Mouse (Mus musculus): Measurements from ENCODE around the gene Runx2.

Runx2 gene

DNA sequence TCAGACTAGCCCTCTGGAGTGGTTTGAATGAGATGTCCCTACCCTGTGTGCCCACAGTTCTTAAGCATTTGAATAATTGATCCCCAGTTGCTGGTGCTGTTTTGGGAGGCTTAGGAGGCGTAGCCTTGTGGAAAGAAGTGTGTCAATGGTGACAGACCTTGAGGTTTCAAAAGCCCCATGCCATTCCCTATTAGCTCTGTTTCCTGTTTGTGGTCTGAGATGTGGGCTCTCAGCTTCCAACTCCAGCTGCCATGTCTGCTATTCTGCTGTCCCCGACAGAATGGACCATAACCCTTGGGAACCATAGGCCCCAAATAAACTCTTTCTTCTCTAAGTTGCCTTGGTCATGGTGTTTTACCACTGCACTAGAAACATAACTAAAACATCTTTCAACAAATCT is 194.1 kb downstream of the Runx2 start:
- no peak for DNase-seq (ENCODE audit: low spot score)

DNA sequence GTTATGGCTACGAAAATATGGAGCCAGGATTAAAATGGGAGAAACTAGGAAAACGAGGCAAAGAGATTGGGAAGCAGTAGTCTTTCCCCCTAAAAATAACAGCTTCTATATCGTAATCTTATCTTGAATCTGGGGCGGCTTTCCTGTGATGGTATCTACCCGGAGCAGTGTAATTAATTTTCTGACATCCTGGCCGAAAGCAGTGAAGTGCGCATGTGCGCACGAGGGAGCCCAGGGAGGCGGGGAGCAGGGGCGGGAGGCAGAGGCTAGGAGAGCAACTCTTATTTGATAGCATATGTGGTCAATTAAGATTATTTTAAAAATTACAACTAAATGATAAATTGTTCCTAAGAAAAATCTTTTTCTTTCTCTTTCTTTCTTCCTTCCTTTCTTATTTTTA is 195.9 kb downstream of the Runx2 start:
- peak; percentile 45 for DNase-seq (ENCODE audit: low spot score)

DNA sequence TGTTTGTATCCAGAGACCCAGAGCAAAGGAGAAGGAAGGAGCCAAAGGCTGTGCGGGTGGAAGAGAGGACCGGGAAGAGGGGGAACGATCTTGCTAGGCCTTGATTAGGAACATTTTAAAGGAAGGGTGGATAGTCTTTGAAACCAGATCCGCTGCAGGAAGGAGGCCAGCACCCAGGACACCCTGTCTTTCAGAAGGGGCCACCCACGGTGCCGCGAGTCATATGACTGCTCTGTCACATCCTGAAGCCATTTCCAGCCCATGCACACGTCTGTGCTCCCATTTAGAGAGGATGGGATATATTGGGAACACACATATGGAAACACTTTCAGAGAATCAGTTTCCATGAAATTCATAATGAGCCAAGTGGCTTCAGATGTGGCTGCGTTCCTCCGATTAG is 196.4 kb downstream of the Runx2 start:
- DNase-seq (ENCODE audit: low spot score) = peak; percentile 83

DNA sequence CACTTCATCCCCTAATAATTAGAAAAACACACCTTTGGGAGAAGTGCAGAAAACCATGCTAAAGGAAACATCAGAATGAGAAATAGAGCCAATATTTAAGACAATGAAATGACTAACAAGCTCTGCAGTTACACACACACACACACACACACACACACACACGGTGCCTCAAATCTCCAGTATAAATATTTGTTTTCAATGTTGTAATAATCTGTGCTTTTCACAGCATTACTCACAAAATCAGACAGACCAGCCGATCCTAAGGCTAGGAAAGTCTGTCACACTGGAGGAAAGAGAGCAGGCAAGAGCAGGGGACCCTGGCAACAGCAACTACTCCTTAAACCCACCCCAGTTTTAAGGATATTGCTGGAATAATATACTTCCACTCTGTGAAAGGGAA is 196.9 kb downstream of the Runx2 start:
- no peak for DNase-seq (ENCODE audit: low spot score)

DNA sequence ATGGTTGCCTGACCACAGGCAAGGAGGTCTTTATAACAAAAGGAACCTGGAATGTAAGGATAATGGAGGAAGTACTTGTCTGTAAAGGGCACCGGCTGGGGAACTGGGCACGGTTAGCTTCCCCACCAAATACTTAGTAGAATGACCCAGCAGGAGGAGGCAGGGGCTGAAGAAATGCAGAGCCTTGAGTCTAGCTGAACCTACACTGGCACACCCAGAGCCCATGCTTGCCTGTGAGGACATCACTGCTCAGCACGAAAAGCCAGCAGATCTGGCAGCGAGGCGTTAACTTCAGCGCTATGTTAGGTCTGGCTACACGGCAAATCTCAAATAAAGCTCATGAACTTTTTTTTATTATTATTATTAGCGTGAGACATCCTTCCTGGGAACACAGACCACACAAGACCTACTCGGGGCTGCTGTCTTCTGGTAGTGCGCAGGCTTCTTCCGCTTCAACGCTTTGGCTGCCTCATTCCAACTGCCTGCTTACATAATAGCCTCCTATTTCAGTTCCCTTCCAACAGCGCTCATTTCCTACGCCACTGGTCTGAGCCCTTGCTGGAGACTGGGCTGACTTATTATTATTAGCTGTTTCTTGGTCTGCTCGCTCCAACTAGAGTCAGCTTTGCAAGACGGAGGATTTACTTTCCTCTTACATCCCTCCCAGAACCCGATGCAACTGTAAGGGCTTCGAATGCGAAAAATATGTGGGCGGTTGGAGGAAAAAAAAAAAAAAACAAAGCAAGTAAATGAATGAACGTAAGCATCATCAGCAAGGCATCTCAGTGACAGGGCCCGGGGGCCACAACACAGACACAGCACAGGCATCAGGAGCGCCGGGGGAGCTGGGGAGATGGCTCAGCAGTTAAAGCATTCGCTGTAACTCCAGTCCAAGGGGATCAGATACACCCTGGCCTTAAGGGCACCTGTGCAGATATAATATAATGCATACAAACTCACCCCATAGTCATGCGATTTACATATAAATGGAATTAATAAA is 200.6 kb downstream of the Runx2 start:
- DNase-seq (ENCODE audit: low spot score) = peak; percentile 77

DNA sequence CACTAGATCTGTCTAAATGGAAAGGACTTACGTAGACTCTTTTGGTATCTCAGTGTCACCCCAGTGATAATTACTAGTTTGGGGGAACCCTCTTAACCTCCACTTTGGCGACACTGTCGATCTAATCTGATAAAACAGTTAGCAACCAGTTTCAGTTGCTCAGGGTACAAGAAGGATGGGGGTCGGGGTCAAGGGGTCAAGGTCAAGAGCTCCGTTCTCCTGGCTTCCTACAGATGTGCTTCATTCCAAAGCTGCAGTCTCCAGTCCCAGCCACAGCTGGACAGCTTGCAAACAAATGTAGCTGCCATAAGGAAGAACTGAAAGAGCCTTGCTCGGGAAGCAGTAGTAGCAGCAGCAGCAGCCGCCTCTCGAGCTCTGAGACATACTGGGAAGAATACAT is 202.0 kb downstream of the Runx2 start:
- DNase-seq (ENCODE audit: low spot score) = no peak

DNA sequence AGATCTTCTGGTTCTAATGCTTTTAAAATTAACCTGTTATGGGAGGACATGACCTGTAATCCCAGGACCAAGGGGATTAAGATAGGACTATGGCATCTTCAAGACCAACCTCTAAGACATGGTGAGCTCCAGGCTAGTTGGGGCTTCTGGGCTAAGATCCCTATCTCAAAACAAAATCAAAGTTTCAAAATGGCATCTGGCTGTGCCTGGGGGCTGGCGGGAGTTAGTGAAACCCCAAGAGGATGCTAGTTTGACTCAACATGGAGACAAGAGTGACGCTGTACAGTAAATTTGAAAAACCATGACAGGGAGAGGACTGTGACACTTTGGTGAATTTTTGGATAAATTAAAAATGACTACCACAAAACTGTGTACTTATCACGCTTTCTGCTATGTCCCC is 202.6 kb downstream of the Runx2 start:
- DNase-seq (ENCODE audit: low spot score) = no peak

DNA sequence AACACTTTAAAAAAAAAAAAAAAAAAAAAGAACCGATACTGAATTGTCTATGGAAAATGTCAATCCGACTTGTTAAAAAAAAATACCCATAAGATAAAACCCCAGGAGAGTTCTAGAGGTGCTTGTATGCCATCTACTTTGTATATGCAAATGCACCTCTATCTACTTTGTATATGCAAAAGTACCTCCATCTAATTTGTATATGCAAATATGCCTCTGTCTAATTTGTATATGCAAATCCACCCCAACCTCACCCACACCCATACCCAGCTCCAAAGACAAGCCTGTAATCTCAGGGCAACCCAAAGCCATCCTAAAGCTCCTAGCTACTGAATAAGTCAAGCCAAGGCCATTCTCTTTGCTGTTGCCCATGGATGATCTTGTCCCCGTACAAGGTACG is 203.1 kb downstream of the Runx2 start:
- no peak for DNase-seq (ENCODE audit: low spot score)

DNA sequence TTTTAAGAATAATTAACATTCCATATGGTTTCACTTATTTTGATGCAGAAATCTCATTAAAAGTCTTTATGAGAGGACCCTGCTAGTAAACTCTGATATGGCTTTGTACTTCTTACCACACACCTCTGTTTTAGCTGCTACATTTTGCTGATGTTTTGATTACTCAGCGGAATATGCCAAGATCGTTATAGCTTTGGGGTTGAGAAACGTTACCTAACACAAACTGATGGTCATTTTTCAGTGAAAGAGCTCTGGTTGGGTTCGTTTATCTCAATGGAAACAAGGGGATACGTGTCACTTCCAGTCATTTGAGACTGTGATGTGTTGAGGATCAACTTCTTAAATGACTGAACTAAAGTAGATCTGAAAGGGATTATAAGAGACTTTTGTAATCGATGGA is 203.8 kb downstream of the Runx2 start:
- no peak for DNase-seq (ENCODE audit: low spot score)

DNA sequence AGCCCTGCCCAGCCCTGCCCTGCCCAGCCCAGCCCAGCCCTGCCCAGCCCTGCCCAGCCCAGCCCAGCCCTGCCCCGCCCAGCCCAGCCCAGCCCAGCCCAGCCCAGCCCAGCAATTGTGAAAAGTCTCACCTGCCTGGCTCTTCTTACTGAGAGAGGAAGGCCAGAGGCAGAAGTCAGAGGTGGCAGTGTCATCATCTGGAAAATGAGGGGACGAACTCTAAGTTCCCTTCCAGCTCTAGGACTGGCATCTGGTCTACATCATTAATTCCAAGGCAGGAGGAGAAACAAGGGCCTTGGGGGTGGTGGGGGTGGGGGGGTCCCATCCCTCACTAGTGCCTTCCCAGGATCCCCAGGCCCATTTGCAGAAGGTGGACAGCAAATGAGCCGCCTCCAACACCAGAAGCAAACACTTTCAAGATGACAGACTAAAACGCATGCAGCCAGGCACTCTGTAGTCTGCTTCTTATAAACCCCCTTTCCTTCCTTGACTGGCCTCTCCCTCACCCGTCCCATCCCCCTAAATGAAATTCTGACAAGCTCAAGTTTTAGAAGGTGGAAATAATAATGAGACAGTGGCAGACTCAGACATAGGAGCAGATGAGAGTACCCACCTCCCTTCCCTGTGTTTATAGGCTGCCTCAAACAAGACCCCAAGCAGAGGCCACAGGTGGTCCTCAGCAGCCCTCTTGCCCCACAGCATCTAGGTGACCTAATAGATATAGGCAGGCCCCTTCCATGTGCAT is 204.5 kb downstream of the Runx2 start:
- DNase-seq (ENCODE audit: low spot score) = no peak

DNA sequence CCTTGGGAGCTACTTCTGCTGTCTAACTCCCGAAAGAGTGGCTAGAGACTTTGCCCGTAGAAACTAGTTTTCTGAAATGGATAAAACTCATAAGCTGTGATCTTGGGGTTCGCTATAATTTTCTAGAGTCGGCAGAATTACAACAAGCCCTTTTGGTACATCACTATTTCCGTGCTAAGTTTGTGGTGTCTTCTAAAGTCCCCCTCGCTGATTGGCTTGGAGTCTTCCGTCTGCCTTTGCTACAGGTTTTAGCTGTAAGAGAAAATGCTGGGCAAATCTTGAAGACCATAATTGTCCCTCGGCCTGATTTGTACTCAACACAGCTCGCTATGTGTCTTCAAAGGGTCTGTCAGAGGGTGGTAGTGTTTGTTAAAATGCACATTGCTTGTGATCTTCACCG is 205.2 kb downstream of the Runx2 start:
- DNase-seq (ENCODE audit: low spot score) = no peak

DNA sequence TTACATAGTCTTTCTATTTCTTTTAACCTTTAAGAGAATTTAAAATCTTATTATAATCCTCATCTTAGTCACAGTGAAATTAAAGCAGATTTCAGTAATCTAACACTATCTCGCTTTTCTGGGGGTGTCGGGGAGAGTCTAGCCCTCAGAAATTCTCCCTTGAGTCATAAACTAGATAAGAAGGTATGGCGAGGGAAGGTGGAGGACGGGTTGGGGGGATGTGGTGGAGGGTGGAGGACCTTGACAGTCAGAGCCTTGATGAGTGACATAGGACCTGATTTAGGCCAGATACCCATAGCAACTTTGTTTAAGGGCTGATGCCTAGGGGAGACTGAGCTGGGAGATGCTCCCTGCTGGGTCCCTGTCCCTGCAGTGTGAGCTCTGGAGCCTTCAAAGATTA is 205.7 kb downstream of the Runx2 start:
- no peak for DNase-seq (ENCODE audit: low spot score)

DNA sequence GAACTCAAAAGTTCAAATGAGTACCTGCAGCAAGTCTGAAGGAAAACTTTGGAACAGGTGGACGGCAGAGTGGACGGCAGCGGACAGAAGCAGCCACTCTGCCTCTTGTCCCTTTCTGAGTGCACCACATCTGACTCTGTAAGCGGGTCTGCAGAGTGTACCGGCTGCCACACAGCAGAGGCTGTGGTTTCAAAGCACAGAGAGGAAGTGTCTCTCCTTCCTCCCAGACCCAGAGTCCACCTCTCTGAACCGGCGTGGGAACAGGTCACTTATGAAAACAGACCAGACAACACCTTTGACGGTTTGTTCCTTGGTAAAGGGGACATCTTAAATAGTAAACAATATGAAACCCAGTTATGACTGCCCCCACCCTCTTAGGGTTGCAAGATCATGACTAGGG is 207.2 kb downstream of the Runx2 start:
- DNase-seq (ENCODE audit: low spot score) = no peak

DNA sequence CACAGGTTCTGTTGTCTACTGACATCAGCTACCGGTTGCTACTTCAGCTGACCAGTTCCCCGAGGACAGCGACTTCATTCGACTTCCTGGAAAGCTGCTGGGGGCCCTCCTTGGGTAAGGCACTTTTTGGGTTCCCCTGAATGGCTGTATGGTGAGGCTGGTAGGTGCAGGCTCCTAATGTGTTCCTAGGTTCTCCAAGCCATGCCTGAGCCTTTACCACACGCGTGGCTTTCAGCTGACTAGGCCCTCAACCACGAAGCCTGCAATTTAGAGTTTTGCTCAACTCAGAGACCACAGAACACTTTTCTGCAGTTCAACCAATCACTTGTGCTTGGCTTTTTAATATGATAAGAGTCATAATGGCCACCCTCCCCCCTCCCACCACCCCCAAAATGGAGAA is 208.4 kb downstream of the Runx2 start:
- DNase-seq (ENCODE audit: low spot score) = no peak

DNA sequence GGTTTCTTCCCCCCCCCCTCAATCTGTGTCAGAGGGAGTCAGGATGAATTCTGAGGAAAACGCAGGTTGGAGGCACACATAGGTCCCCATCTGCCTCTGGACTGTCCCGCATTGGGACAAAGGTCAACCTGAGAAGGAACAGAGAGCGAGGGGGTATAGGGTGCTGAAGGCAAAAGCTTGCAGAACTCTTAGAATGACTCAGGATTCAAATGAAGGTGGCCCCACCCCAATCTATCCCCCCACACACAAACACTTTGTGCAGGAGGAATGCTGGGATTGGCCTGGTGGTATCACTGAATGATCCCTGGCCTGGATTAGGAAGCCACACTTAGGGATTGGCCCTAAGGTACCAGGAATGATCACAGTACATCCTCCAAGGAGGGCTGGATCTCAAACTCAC is 208.8 kb downstream of the Runx2 start:
- no peak for DNase-seq (ENCODE audit: low spot score)

DNA sequence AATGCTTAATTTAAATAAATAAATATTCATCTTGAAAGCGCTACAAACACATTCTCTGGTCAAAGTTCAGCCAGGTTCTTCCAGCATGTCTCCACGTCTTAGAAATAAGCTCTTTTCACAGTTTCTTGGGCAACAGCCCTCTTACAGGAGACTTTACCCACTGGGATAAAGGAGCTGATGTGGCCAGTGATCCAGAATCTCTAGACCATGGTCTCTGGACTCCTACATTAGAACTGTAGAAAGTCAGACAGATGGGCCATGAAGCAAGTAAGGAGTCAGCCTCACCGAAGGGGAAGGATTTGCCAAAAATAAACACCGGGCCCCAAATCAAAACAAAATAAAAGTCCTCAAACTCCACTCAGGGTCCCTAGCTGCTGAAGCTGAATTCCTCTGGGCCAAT is 211.4 kb downstream of the Runx2 start:
- no peak for DNase-seq (ENCODE audit: low spot score)

DNA sequence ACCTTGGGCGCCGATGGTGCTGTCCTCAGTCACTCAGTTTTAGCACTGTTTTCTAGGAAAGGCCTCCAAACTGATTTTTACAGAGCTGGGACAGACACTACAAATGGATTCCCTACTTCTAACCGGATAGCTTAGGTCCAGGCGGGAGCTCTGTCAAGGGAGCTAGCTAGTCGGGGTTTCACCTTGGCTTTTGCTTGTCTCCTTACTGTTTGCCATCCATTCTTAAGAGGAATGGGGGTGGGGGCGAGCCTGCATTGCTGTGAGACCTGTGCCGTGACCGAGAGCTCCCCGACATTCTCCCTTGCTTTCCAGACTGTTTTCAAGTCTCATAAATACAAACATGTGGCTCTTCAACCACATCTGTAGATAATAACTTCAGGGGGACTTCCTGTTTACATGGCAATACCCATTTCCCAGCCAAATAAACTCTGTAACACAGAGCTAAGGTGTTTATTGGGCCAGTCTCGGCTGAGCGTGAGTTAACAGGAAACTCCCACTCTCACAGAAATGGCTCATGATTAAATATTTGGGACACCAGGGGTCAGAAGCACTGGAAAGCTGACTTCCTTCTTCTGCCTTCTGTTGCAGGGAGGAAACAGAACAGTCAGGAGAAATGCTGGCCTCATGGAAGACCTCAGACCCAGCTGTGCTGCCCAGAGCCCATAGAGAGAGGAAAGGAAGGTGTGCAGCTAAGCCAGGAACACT is 213.1 kb downstream of the Runx2 start:
- no peak for DNase-seq (ENCODE audit: low spot score)

DNA sequence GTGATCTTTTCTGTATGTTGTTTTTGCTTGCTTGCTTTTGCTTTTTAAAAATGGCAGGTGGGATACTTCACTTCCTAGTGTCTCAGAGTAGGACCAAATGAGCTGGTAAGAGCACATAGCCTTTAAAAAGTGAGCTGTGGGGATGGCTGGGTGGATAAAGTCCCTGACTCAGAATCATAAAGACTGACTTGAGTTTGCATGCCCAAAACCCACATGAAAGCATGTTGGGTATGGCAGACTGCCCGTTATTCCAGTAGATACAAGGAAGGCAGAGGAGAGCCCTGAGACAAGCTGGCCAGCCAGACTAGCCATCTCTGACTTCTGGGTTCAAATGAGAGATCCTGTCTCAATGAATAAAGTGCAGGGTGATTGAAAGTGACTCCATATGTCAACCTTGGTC is 214.7 kb downstream of the Runx2 start:
- no peak for DNase-seq (ENCODE audit: low spot score)

DNA sequence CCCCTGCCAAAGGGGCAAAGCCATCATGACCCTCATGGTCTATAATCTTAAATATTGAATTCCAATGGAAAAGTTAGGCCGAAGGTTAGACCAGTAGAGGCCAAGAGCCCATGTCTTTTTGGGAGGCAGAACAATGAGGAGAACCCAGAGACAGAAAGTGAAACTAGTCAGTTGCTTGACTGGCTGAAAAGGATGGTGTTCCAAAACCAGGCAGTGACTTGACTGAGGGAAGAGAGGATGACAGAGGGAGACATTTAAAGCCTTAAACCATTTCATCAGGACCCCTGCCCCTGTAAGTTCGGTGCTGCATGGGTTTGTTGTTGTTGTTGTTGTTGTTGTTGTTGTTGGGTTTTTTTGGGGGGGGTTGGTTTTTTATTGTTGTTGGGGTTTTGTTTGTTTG is 215.5 kb downstream of the Runx2 start:
- no peak for DNase-seq (ENCODE audit: low spot score)

DNA sequence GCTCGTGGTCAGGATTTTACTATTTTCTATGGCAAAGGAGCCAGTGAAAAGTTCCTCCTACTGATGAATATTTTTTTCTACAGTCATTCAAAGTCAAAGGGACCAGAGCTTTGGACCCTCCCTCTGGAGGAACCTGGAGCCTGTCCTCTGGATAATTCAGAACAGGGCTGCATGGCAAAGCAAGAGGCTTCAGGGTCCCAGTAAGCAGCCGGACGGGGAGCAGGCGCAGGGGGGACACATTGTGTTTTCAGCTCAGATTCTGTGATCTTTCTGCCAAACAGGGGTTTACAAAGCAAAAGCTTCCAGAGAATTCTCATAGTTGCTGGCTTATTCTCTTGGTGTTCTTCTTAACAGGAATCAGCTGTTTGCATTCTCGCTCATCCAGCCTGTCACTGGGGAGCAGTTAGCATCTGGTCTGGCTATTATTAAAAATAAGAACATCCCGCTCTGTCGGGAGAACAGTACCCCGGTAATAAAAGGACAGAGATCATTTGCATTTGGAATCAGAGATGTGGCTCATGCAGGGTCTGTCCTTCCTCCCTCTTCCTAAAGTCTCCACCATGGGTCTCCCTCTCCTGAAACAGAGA is 216.6 kb downstream of the Runx2 start:
- DNase-seq (ENCODE audit: low spot score) = peak; percentile 33

DNA sequence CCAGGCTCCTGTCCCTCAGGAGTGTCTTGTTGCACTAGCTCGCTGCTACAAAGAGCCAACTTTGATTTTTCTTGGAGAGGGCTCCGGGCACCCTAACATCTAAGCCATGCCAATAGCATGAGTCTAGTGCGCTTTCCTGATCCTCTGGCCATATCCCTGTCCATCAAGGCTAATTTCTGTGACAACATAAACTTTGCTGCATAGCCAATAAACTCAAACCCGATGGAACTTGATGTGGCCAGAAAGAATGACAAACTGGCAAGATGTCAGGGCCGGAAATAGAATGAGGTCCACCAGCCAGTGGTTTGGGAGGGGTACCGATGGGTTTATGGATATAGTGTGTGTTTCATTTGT is 221.9 kb downstream of the Runx2 start:
- DNase-seq (ENCODE audit: low spot score) = no peak

DNA sequence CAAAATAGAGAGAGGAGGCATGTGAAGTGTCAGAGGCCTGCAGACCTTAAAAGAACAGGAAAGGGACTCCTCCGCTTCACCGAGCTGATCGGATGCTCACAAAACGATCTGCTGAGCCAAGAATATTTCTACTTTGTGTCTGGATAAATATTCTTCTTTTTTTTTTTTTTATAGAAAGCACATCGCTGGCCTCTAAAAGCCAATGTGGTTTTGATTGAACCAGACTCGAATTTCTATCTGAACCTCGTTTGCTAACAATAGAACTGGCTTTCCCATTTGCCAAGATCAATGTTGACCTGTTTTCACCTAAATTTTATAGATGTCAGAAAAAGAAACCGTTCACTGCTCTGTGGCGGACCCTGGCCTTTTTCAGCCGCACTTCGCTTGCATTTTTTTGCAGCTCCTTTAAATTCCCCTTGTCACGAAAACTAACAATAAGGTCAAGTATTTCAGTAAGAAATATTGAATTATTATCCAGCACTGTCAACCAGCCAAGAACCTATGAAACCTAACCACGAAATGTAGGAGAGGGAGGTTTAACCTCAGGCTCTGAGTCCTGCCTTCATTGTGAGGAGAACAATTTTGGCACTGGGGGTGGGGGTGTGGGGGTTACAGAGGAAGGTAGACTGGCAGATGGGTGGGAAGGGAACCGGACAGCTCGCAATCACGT is 222.4 kb downstream of the Runx2 start:
- DNase-seq (ENCODE audit: low spot score) = no peak

Data from layer of hippocampus, adult 11-12 months (tissue).